Mouse (Mus musculus): Measurements from ENCODE around the gene Sptb. TPM values are rescaled to one million over a fixed set of nuclear protein-coding genes. Genes with fewer than 3 reads are reported as not detected.

The Sptb gene
- 2.2 and 2.3 TPM in 2 replicates for total RNA-seq (2015)
- 2.4 and 4.3 TPM in 2 replicates for total RNA-seq (2017)

GRCm38 (mm10) chr12:76710351-76711100 is at the start of gene Sptb:
Sptb (minus strand) TSS chr12:76710547.
- ATAC-seq (replicated peaks; ENCODE audit: poor library complexity) = peak; percentile 37

GRCm38 (mm10) chr12:76752652-76753318 is 42.4 kb upstream of the Sptb start:
- ATAC-seq (replicated peaks; ENCODE audit: poor library complexity) = peak; percentile 71

- ATAC-seq (replicated peaks; ENCODE audit: poor library complexity) = no peak
Observed at GRCm38 (mm10) chr12:76750866-76751459, 40.6 kb upstream of the Sptb start.

- no peak for ATAC-seq (replicated peaks; ENCODE audit: poor library complexity)
Observed at GRCm38 (mm10) chr12:76727955-76728354, 17.6 kb upstream of the Sptb start.

GRCm38 (mm10) chr12:76722026-76722425 is 11.7 kb upstream of the Sptb start:
- ATAC-seq (replicated peaks; ENCODE audit: poor library complexity) = no peak

- ATAC-seq (replicated peaks; ENCODE audit: poor library complexity) = no peak
Observed at GRCm38 (mm10) chr12:76720572-76720971, 10.2 kb upstream of the Sptb start.

- no peak for ATAC-seq (replicated peaks; ENCODE audit: poor library complexity)
Observed at GRCm38 (mm10) chr12:76718384-76718783, 8.0 kb upstream of the Sptb start.

- peak; percentile 94 for ATAC-seq (replicated peaks; ENCODE audit: poor library complexity)
Observed at GRCm38 (mm10) chr12:76709795-76710350, 474 bp downstream of the Sptb start.

- ATAC-seq (replicated peaks; ENCODE audit: poor library complexity) = peak; percentile 18; the same call in 1 of the 2 replicates
Observed at GRCm38 (mm10) chr12:76708956-76709794, 1.2 kb downstream of the Sptb start.

GRCm38 (mm10) chr12:76708181-76708580 is 2.2 kb downstream of the Sptb start:
- no peak for ATAC-seq (replicated peaks; ENCODE audit: poor library complexity)

GRCm38 (mm10) chr12:76696380-76696935 is 13.9 kb downstream of the Sptb start:
- ATAC-seq (replicated peaks; ENCODE audit: poor library complexity) = no peak

GRCm38 (mm10) chr12:76695773-76696172 is 14.6 kb downstream of the Sptb start:
- no peak for ATAC-seq (replicated peaks; ENCODE audit: poor library complexity)

- ATAC-seq (replicated peaks; ENCODE audit: poor library complexity) = peak; percentile 37; the same call in 1 of the 2 replicates
Observed at GRCm38 (mm10) chr12:76694801-76695505, 15.4 kb downstream of the Sptb start.

GRCm38 (mm10) chr12:76687498-76688200 is 22.7 kb downstream of the Sptb start:
- ATAC-seq (replicated peaks; ENCODE audit: poor library complexity) = no peak

- ATAC-seq (replicated peaks; ENCODE audit: poor library complexity) = no peak
Observed at GRCm38 (mm10) chr12:76685647-76686046, 24.7 kb downstream of the Sptb start.

- no peak for ATAC-seq (replicated peaks; ENCODE audit: poor library complexity)
Observed at GRCm38 (mm10) chr12:76684493-76684892, 25.9 kb downstream of the Sptb start.

- ATAC-seq (replicated peaks; ENCODE audit: poor library complexity) = no peak
Observed at GRCm38 (mm10) chr12:76681937-76682336, 28.4 kb downstream of the Sptb start.

- ATAC-seq (replicated peaks; ENCODE audit: poor library complexity) = no peak
Observed at GRCm38 (mm10) chr12:76677068-76677467, 33.3 kb downstream of the Sptb start.

GRCm38 (mm10) chr12:76676477-76676876 is 33.9 kb downstream of the Sptb start:
- no peak for ATAC-seq (replicated peaks; ENCODE audit: poor library complexity)

Measured in megakaryocyte progenitor cell, adult 5-6 weeks (primary cell).